10 mouse cellular contexts compared by ENCODE assay signal in the genomic region with DNA sequence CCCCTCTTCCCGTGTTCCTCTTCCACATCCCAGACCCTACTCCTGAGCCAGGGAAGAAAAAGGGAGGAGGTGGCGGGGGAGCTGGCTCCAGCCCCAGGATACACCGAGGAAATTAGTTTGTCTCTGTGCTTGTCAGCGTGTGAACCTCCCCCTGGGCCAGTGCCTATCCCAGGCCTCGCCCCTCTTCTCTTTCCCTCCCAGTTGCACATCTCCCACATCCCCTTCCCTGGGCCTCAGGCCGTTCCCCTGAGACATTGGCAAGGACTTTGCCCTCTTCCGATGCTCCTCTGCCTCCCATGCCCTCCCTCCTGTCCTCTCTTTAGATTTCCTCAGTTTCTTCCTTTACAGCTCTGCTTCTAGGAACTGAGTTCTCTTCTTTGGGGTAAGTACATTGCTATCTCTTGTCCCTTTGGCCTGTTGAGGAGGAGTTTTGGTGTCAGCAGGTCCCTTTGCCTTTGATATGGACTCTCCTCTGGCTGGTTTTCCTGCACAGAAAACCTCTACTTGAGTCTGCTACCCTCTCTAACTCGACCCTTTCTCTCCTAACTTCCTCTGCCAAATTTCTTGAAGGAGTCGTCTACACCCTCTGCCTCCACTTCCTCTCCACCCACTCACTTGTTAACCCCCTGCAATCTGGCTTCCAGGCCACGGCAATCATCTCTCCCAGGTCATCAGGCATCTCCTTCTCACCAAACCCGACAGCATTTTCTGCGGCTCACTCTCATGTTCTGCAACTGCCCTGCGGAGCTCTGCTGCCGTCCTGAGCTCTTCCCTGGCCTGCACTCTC. TPM values are rescaled to one million over a fixed set of nuclear protein-coding genes. Genes with fewer than 3 reads are reported as not detected.
DNase-seq lines count a peak whose midpoint lies in the region; ATAC-seq and TF ChIP-seq lines count a peak whose summit lies in the region.
"Had no signal": no experiment of that assay in that cellular context is flagged by ENCODE, and none has a peak within 500 bp of the region (broad histone marks: within the 10 kb centered on the region; RNA-seq: fewer than 3 reads in every experiment).

No protein-coding gene starts in this region.

- TF ChIP-seq EP300 in heart, postnatal 0 days (IDR thresholded peaks at IDR 0.05; ENCODE audit: low read depth), result no peak

- 0 out of 2 replicates have a peak, but pooled peaks have one; percentile 7 for ATAC-seq in heart, postnatal 0 days (ENCODE audit: insufficient read depth, low read depth)
- no peak for ATAC-seq in liver, embryonic 13.5 days (ENCODE audit: low read depth)

- H3K27me3 ChIP-seq in heart, postnatal 0 days (ENCODE audit: control insufficient read depth, insufficient read depth, low read length), result 0 out of 2 replicates have a peak, but pooled peaks cover 8% of the 10 kb centered on the region
- H3K27me3 ChIP-seq in liver, embryonic 13.5 days, result peaks cover 74% of the 10 kb centered on the region

- no peak for DNase-seq in gastrocnemius, adult 2 months
- DNase-seq in gastrocnemius, postnatal 4 days (ENCODE audit: low spot score in 2 of 2), result no peak
- peak; percentile 40 for DNase-seq in CD4-positive helper T cell, adult 2 months (ENCODE audit: low read depth, low spot score)
- no peak for DNase-seq in heart, postnatal 0 days (ENCODE audit: low spot score)
- DNase-seq in liver, embryonic 13.5 days, result no peak
- DNase-seq in embryo, embryonic 11 days, result no peak
- no peak for DNase-seq in yolk sac, embryonic 10.5 days (ENCODE audit: low spot score)
- DNase-seq in right cerebral cortex, postnatal 25 days, result no peak

- peak overlapping the region; percentile 44 for H3K27ac ChIP-seq in gastrocnemius, adult 2 months
- H3K27ac ChIP-seq in heart, postnatal 0 days (ENCODE audit: low read depth), result no peak overlapping the region
- peak overlapping the region; percentile 45 for H3K27ac ChIP-seq in liver, embryonic 13.5 days

- no peak overlapping the region for H3K9ac ChIP-seq in heart, postnatal 0 days (replicated peaks; ENCODE audit: low read depth, low read length)
- no peak overlapping the region for H3K9ac ChIP-seq in liver, embryonic 13.5 days

- no peaks in the 10 kb centered on the region for H3K9me3 ChIP-seq in heart, postnatal 0 days (replicated peaks; ENCODE audit: control insufficient read depth, low read length)
- H3K9me3 ChIP-seq in liver, embryonic 13.5 days (replicated peaks), result no peaks in the 10 kb centered on the region

- H3K4me3 ChIP-seq in gastrocnemius, adult 2 months, result no peak overlapping the region
- no peak overlapping the region for H3K4me3 ChIP-seq in heart, postnatal 0 days (ENCODE audit: low read depth, low read length)
- no peak overlapping the region for H3K4me3 ChIP-seq in liver, embryonic 13.5 days (replicated peaks)

- WGBS in heart, postnatal 0 days, result 32% methylated on average over 13 of the region's 14 CpGs
- 30% methylated on average over 14 of the region's 14 CpGs for WGBS in liver, embryonic 13.5 days (ENCODE audit: insufficient replicate concordance)

- peaks cover 14% of the 10 kb centered on the region for H3K4me1 ChIP-seq in heart, postnatal 0 days (ENCODE audit: control insufficient read depth, insufficient read depth)
- H3K4me1 ChIP-seq in liver, embryonic 13.5 days (replicated peaks), result peaks cover 60% of the 10 kb centered on the region

- intact Hi-C loops in gastrocnemius, adult 2 months (cut with DNase I), result no loop called here

- no peaks in the 10 kb centered on the region for H3K36me3 ChIP-seq in heart, postnatal 0 days (replicated peaks; ENCODE audit: control insufficient read depth, insufficient read depth, low read length)
- H3K36me3 ChIP-seq in liver, embryonic 13.5 days, result no peaks in the 10 kb centered on the region

- no peak for TF ChIP-seq CTCF in gastrocnemius, adult 2 months (IDR thresholded peaks at IDR 0.05)
- TF ChIP-seq CTCF in heart, postnatal 0 days (IDR thresholded peaks at IDR 0.05; ENCODE audit: low read depth), result no peak

- H3K4me2 ChIP-seq in heart, postnatal 0 days (ENCODE audit: low read depth, low read length), result peak overlapping the region; percentile 17
- H3K4me2 ChIP-seq in liver, embryonic 13.5 days, result no peak overlapping the region

RNA-seq across cellular contexts. Expression of gene AC109138.7, which starts 7.0 kb away (rescaled TPM):
- total RNA-seq in gastrocnemius, adult 2 months (2021), result not detected
- not detected for total RNA-seq in gastrocnemius, postnatal 4 days (2021)
- total RNA-seq in heart, postnatal 0 days (2014; rRNA removed; ENCODE audit: low replicate concordance), result not detected in 2 replicates
- not detected in 2 replicates for polyA plus RNA-seq in heart, postnatal 0 days (2015; fragmentation: Nextera tagmentation; extraction: Ambion mirVana)
- polyA plus RNA-seq in liver, embryonic 13.5 days (2015; fragmentation: Nextera tagmentation; extraction: Ambion mirVana), result not detected in 2 replicates
- total RNA-seq: CH12.LX had no signal
- polyA plus RNA-seq: embryonic facial prominence, embryonic 11.5 days had no signal

RNA-seq across cellular contexts. Expression of gene Clcf1, which starts 7.1 kb away (rescaled TPM):
- under 1 TPM; 0.38 to 0.89 TPM for total RNA-seq in gastrocnemius, adult 2 months (2021)
- 1 to 10 TPM; 1.6 to 2.7 TPM for total RNA-seq in gastrocnemius, postnatal 4 days (2021)
- 3.4 and 14.7 TPM in 2 replicates for total RNA-seq in heart, postnatal 0 days (2014; rRNA removed; ENCODE audit: low replicate concordance)
- polyA plus RNA-seq in heart, postnatal 0 days (2015; fragmentation: Nextera tagmentation; extraction: Ambion mirVana), result 0.67 and 0.91 TPM in 2 replicates
- polyA plus RNA-seq in liver, embryonic 13.5 days (2015; fragmentation: Nextera tagmentation; extraction: Ambion mirVana), result 0.35 and 0.46 TPM in 2 replicates

RNA-seq across cellular contexts. Expression of gene Pold4, which starts 10.5 kb away (rescaled TPM):
- 10 to 100 TPM; 13.6 to 16.4 TPM for total RNA-seq in gastrocnemius, adult 2 months (2021)
- total RNA-seq in gastrocnemius, postnatal 4 days (2021), result 10 to 100 TPM; 31.4 to 34.3 TPM
- total RNA-seq in heart, postnatal 0 days (2014; rRNA removed; ENCODE audit: low replicate concordance), result 18.6 and 30.8 TPM in 2 replicates
- polyA plus RNA-seq in heart, postnatal 0 days (2015; fragmentation: Nextera tagmentation; extraction: Ambion mirVana), result 23.0 and 27.9 TPM in 2 replicates
- 8.3 and 12.3 TPM in 2 replicates for polyA plus RNA-seq in liver, embryonic 13.5 days (2015; fragmentation: Nextera tagmentation; extraction: Ambion mirVana)

RNA-seq across cellular contexts. Expression of gene Rad9a, which starts 19.7 kb away (rescaled TPM):
- total RNA-seq in gastrocnemius, adult 2 months (2021), result 1 to 10 TPM; 2.8 to 3.4 TPM
- 1 to 10 TPM; 7.3 to 8.3 TPM for total RNA-seq in gastrocnemius, postnatal 4 days (2021)
- 9.5 and 12.3 TPM in 2 replicates for total RNA-seq in heart, postnatal 0 days (2014; rRNA removed; ENCODE audit: low replicate concordance)
- 9.5 and 9.7 TPM in 2 replicates for polyA plus RNA-seq in heart, postnatal 0 days (2015; fragmentation: Nextera tagmentation; extraction: Ambion mirVana)
- polyA plus RNA-seq in liver, embryonic 13.5 days (2015; fragmentation: Nextera tagmentation; extraction: Ambion mirVana), result 17.4 and 20.7 TPM in 2 replicates

RNA-seq across cellular contexts. Expression of gene Ppp1ca, which starts 29.3 kb away (rescaled TPM):
- total RNA-seq in gastrocnemius, adult 2 months (2021), result 100 to 1,000 TPM; 201 to 214 TPM
- total RNA-seq in gastrocnemius, postnatal 4 days (2021), result 100 to 1,000 TPM; 432 to 472 TPM
- total RNA-seq in heart, postnatal 0 days (2014; rRNA removed; ENCODE audit: low replicate concordance), result 808 and 961 TPM in 2 replicates
- 738 and 763 TPM in 2 replicates for polyA plus RNA-seq in heart, postnatal 0 days (2015; fragmentation: Nextera tagmentation; extraction: Ambion mirVana)
- 517 and 527 TPM in 2 replicates for polyA plus RNA-seq in liver, embryonic 13.5 days (2015; fragmentation: Nextera tagmentation; extraction: Ambion mirVana)
